Mouse (Mus musculus): Measurements from ENCODE around the gene Pigk.
"Not testable (repeated sequence)": the region's sequence is repeated elsewhere in the genome, so short reads cannot be mapped to it uniquely, and the experiment has no call there.

The Pigk gene

GRCm38 (mm10) chr3:152713991-152714902 is at the start of gene Pigk:
Gene Pigk (plus strand): TSS chr3:152714100.
- peak; percentile 92 to 94 for DNase-seq

GRCm38 (mm10) chr3:152666991-152667355 is 46.9 kb upstream of the Pigk start:
- DNase-seq: peak; percentile 14 to 20

- DNase-seq: peak; percentile 19 to 40
These were observed 46.3 kb upstream of the Pigk start for GRCm38 (mm10) chr3:152667356-152668211.

GRCm38 (mm10) chr3:152668239-152668638 is 45.7 kb upstream of the Pigk start, which contains the start of gene Ak5:
Gene Ak5 (minus strand): TSS chr3:152668360.
- no peak for DNase-seq

GRCm38 (mm10) chr3:152668793-152669192 is 45.1 kb upstream of the Pigk start:
- no peak for DNase-seq

- DNase-seq: no peak
These were observed 44.1 kb upstream of the Pigk start for GRCm38 (mm10) chr3:152669783-152670182.

GRCm38 (mm10) chr3:152674663-152675062 is 39.2 kb upstream of the Pigk start:
- DNase-seq: no peak

- no peak for DNase-seq
These were observed 25.4 kb upstream of the Pigk start for GRCm38 (mm10) chr3:152688532-152688931.

- no peak for DNase-seq
These were observed 24.8 kb upstream of the Pigk start for GRCm38 (mm10) chr3:152689105-152689504.

- no peak for DNase-seq
These were observed 18.9 kb upstream of the Pigk start for GRCm38 (mm10) chr3:152694950-152695349.

- DNase-seq: no peak
These were observed 15.9 kb upstream of the Pigk start for GRCm38 (mm10) chr3:152698017-152698416.

GRCm38 (mm10) chr3:152699261-152699660 is 14.6 kb upstream of the Pigk start:
- DNase-seq: no peak

GRCm38 (mm10) chr3:152701536-152701935 is 12.4 kb upstream of the Pigk start:
- not testable (repeated sequence) for DNase-seq

GRCm38 (mm10) chr3:152702274-152702843 is 11.5 kb upstream of the Pigk start:
- no peak for DNase-seq

- no peak for DNase-seq
These were observed 8.1 kb upstream of the Pigk start for GRCm38 (mm10) chr3:152705826-152706225.

- DNase-seq: no peak
These were observed 7.0 kb upstream of the Pigk start for GRCm38 (mm10) chr3:152706901-152707300.

- no peak for DNase-seq
These were observed 6.5 kb upstream of the Pigk start for GRCm38 (mm10) chr3:152707321-152707823.

GRCm38 (mm10) chr3:152709936-152710335 is 4.0 kb upstream of the Pigk start:
- DNase-seq: peak in 1 of 2 experiments; percentile 15

GRCm38 (mm10) chr3:152712957-152713356 is 943 bp upstream of the Pigk start:
- DNase-seq: no peak

GRCm38 (mm10) chr3:152721301-152721700 is 7.4 kb downstream of the Pigk start:
- no peak for DNase-seq

- DNase-seq: peak in 1 of 2 experiments; percentile 34
These were observed 8.9 kb downstream of the Pigk start for GRCm38 (mm10) chr3:152722836-152723235.

- DNase-seq: no peak
These were observed 10.5 kb downstream of the Pigk start for GRCm38 (mm10) chr3:152724446-152724845.

GRCm38 (mm10) chr3:152728238-152728637 is 14.3 kb downstream of the Pigk start:
- DNase-seq: no peak
